Mouse (Mus musculus) testis, postnatal 14 days (tissue): ENCODE data around the gene Akr1b8.
"Not testable (repeated sequence)": the region's sequence is repeated elsewhere in the genome, so short reads cannot be mapped to it uniquely, and the experiment has no call there.

Experiments
- DNase-seq: peaks from one replicate; pipeline ENCODE4 v3.0.0; 2021; ENCODE audit warnings: low spot score

Akr1b8 gene

DNA sequence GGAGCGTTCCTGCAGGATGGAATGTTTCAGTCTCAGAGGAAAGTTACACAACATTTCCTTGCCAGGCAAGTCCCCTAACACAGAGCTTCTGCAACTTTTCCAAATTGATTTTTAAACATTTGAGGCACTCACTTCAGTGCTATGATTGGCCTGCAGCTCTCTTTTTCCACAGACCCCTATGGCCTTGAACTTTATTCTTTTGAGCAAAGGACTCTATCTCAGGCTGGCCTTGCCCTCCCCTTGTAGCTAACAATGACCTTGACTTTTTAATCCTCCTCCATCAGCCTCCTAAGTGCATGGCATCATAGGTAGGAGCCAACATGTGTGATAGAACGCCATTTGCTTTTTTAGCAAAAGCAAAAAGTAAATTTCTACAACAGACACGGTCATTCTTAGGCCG is 52.8 kb downstream of the Akr1b8 start:
- DNase-seq = no peak

GRCm38 (mm10) chr6:34407403-34407802 is 53.5 kb downstream of the Akr1b8 start:
- no peak for DNase-seq

DNA sequence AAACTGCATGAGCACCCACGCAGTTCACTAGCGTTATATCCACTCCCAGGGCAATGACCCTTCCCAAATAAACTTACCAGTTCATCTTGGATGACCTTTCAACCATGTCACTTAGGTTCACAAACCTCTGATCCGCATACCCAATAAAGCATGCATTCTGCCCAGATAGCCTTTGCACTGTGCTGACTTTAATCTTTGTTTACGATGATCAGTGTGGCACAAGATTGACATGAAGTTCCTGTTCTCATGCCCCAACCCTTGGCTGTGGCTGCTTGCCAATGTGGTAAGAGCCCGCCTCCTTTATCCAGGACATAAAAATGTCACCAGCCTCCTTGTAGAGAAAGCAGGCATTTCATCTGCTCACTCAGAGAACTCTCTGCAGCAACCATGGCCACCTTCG is 58.1 kb downstream of the Akr1b8 start, which contains the start of gene Akr1b7:
Gene Akr1b7, plus strand, starts transcription at position 312 of the 400 bp plus-strand sequence.
- DNase-seq = no peak

DNA sequence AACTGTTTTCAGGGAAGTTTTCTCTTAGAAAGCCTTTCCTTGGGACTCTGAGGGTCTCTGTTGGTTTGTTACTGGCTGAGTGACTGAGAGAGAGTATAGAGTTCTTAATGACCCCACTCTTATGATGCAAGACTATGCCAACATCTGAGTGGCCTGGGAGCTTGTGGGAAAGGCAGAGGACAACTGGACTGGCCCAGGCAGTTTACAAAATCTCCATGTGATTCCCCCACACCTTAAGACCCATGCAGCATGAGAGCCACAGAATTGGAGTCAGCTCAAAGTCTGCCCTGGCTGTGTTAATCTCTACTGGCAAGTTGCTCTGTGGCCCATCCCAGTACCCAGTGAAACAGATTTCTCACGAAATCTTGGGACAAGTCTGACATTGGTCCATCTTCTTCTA is 58.8 kb downstream of the Akr1b8 start:
- no peak for DNase-seq

DNA sequence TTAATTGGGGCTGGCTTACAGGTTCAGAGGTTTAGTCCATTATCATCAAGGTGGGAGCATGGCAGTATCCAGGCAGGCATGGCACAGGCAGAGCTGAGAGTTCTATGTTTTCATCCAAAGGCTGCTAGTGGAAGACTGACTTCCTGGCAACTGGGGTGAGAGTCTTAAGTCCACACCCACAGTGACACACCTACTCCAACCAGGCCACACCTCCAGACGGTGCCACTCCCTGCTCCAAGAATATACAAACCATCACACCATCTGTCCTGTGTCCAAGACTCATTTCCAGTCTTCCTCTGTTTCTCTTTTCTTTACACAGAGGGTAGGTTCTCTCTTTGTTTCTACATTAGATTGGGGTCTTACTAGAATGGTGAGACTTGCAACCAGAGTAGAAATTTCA is 59.5 kb downstream of the Akr1b8 start:
- DNase-seq = not testable (repeated sequence)

- no peak for DNase-seq
These were observed 62.6 kb downstream of the Akr1b8 start for GRCm38 (mm10) chr6:34416521-34416920.
